Mouse (Mus musculus) mouse trophoblast stem cell (cell line): Measurements from ENCODE around the gene Fads1.

ENCODE experiments used
- in situ Hi-C, 2 experiments: fragments of 300-500 bp; cut with MseI, MboI; formaldehyde crosslinking; loops; 2 replicates in 1 of 2; 3 replicates in 1 of 2; pipeline ENCODE4 v1.15.1; 2025

Fads1 gene

GRCm38 (mm10) chr19:10205051-10205450 lies 22.4 kb downstream of the Fads1 start:
- in situ Hi-C loops: no loop called here

DNA sequence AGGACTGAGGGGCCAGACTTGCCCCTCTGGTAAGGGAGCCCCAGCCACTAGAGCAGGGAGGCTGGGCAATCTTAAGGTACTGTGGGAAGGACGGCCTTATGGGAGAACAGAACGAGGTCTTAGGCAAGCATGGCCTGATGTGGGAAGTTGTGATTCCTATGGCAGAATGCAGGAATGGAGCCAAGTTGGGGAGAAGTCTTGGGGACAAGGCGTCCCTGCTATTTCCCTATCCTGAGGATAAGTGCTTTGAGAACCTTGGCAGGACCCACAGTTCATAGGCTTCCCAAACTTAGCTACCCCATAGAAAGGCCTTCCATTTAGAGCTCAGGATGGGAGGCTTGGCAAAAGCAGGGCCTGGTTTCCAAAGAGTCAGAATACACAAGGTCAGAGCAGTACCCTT lies 26.2 kb downstream of the Fads1 start:
- in situ Hi-C loops: no loop called here

DNA sequence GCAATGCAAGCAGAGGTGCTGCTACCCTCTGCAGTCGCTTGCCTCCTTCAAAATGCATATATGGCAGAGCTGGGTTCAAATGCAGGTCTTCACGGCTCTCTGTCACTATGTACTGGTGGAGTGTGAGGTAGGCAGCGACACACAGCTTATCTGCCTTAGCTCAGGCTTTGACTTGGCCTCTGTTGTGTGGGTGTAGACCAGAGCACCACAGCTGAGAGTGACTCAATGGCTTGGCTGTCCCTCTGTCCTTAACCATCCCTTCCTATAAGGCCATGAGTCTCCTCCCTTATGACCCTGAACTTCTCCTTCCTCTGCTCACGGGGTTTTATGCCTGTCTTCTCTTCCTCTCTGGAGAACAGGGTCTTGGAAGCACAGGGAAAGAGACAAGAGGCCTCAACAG lies 28.2 kb downstream of the Fads1 start:
- in situ Hi-C loops: no loop called here

DNA sequence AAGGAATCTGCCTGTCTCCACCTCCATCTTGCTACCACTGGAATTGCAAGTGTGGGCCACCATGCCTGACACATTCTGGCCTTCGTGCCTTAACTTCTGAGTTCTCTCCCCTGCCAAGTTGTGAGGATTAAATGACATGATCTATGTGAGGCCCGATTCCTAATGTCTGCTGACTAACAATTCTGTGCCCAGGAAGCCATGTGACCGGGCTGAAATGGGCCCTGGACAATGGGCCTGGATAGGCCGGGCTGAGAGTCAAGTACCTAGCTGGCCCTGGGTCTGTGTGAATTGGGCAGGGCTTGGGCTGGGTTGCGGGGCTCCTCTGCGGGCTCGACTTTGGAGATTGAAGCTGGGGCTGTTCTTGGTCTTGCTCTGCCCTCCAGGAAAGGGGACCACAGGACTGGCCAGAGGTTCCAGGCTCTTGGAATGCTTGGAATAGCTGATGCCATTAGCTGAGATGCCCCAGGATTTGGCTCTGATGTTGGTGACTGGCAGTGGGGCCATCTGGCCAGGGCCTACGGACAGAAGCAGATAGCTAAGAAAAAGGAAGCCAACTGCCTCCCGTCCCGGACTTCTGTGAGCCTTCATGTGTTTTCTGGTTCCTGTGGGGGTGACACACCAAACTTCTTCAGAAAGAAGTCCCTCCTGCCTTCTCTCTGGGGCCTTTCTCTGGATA lies 31.2 kb downstream of the Fads1 start:
- in situ Hi-C loops: no loop called here

DNA sequence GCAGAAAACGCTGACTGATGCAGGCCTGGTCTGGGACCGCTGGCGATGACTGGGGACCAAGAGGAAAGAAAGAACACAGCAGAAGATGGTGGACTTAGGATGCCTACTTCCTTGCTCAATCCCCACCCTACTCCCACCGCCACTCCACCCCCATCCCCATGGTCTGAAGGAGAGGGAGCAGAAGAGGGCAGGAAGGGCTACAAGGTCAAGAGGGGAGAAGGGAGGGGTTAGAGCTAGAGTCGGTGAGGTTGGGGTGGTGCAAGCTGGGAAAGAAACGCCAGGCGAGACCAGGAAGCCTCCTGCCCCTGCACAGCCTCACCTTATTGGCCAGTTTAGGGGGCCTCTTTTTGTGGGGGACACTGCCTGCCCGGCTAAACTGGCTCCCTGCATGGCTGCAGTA lies 33.4 kb downstream of the Fads1 start:
- in situ Hi-C loops: no loop called here

DNA sequence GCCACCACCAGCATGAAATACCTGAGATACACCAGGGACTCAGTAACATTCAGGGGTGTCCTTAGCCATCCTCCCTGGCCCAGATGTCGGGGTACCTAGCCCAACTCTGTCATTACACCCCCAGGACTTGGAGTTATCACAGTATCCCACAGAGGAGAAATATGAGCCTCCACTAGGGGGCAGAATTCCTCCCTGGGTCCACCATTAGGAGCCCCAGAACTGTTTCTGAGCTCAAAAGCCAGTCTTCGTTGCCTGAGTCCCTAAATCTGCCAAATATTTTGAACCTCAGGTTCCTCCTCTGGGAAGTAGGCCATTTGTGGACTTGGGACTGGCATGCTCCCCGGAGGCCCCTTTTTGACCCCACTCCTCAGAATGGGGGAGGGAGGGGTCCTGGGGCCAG lies 36.4 kb downstream of the Fads1 start:
- in situ Hi-C loops: no loop called here

DNA sequence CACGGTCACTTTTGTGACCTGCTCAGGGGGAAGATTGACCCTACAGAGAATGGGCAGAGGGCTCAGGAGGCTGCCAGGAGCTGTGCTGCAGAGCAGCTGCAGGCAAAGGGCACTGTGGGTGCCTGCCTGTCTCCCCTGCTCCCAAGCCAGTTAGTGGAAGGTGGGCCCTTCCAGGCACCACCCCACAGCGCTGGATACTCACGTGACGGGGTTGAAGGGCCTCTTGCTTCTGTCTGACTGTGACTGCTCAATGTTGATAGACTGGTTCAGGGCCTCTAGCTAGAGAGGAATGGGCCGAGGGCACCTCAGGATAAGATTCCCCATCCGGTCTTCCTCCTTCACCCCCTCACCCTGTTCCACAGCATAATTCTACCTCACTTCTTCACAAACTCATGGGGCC lies 36.9 kb downstream of the Fads1 start:
- in situ Hi-C loops: no loop called here

DNA sequence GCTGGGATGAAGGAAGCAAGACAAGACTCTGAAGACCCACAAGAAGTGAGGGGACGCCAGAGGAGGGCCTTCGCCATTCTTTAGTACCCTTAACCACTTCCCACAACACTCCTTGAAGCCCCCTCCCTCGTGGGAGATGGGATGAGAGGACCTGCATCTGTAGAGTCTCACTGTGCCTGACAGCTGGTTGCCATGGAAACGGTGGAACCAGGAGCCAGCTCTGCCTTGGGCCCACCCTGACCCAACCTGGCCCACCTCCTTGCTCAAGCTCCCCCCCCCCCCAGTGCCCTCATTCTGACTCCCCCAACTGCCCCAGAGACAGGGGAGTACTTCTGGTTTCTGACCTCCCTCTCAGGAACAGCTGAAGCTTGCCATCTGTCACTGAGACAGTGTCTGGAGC lies 38.9 kb downstream of the Fads1 start:
- in situ Hi-C loops: no loop called here

GRCm38 (mm10) chr19:10222656-10223055 lies 40.0 kb downstream of the Fads1 start:
- in situ Hi-C loops: no loop called here

DNA sequence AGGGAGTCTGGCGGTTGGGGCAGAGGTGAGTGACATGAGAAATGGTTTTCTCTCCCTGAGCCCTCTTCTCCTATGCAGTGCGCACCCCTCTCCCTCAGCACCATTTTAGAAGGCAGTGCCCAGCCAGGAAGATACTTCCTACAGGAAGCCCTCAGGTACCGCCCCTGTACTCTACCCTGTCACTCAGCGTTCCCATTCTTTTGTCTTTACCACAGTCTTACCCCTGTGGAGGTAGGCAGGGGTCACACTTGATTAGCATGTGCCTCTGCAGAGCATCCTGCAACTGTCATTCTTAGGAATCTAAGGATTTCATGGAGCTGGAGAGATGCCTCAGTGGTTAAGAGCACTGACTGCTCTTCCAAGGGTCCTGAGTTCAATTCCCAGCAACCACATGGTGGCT lies 40.9 kb downstream of the Fads1 start:
- in situ Hi-C loops: no loop called here

- in situ Hi-C loops: no loop called here
Observed at GRCm38 (mm10) chr19:10224637-10225453, 42.2 kb downstream of the Fads1 start.

DNA sequence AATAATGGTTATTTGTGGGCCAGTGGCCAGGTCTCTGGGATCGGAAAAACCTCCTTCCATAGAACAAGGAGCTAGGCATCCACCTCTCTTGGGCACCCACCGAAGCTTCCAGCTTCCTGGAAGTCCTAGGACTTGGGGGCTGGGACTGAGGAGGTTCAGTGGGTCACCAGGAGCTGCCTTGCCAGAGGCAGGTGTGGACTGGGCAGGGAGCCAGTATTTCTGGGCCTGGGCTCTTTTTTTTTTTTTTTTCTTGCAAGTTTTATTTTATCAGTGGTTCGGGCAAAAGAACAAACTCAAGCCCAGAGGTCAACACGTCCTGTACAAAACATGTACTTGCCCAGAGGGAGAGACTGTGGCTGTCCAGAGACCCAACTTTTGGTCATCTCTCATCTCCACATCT lies 43.1 kb downstream of the Fads1 start:
- in situ Hi-C loops: no loop called here

GRCm38 (mm10) chr19:10231016-10231415 lies 48.3 kb downstream of the Fads1 start:
- in situ Hi-C loops: no loop called here

DNA sequence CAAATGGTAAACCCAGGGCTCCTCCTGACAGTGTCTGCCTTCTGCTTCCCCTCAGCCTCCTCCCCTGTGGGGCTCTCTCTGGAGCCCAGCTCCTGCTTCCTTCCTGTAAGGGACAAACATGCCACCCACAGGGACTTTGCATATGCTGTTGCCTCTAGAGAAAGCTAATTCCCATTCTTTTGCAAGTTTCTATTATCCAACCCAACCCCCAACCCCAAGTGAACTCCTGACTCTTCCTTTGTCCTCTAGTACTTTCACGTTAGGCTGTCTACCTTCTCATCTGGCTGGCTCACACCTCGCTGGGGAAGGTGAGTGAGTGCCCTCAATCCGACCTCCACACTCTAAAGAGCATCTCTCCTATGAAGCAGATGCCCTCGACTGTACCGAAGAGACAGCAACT lies 49.2 kb downstream of the Fads1 start:
- in situ Hi-C loops: no loop called here

DNA sequence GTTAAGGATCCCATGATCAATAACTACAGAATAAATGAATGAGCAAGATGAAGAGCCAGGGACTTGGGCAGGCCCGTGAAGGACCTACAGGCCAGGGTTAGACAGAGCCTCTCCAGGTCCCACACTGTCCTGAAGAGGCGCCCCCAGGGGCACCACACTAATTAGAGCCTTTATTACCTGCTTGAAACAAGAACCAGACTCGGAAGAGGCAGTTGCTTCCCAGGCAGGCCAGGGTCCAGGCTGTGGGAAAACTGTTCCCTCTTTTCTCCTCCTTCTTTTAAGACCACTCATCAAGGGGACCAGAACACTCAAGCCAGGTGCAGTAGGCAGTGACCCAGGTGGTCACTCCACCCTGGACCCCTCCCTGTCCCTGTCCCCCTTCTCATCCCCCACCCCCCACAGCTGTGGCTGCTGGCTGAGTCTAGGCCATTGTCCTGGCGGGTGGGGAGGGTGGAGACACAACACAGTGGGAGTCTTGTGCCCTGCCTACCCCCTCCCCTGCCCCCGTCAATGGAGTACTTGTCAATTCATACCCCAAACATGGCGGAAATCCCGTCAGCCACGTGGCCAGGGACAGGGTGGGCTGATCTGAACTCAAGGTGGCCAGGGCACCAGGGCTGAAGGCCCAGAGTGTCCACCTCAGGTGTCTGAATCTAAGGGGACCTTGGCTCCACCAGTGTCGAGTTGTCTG lies 49.8 kb downstream of the Fads1 start:
- in situ Hi-C loops: no loop called here

- in situ Hi-C loops: no loop called here
Observed at GRCm38 (mm10) chr19:10235784-10236565, 53.3 kb downstream of the Fads1 start.

- in situ Hi-C loops: no loop called here
Observed at GRCm38 (mm10) chr19:10238477-10238876, 55.8 kb downstream of the Fads1 start.

DNA sequence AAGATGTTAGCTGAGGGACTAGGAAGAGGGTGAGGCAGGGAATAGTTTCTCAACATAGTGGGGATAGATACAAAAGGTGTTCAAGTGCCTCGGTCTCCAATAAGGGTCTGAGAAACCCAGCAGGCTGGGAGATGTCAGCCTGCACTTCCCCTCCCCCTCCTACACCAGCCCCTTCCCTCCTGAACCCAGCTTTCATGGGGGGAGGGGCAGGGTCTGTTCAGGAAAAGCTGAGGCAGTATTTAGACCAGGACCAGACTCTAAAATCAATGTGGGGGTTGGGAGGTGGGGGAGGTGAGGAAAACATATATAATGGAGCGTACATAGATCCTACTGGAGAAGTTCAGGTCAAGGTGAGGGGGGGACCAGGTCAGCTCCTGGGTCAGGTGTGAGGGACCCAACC lies 56.7 kb downstream of the Fads1 start:
- in situ Hi-C loops: no loop called here

- in situ Hi-C loops: no loop called here
Observed at GRCm38 (mm10) chr19:10239975-10240653, 57.4 kb downstream of the Fads1 start.

- in situ Hi-C loops: no loop called here
Observed at GRCm38 (mm10) chr19:10240654-10241305, 58.1 kb downstream of the Fads1 start, which contains the start of gene Myrf. TSS of gene Myrf (minus strand) at chr19:10240748.

GRCm38 (mm10) chr19:10242916-10243315 lies 60.2 kb downstream of the Fads1 start:
- in situ Hi-C loops: no loop called here
